Mouse (Mus musculus) limb, embryonic 11.5 days (tissue): ENCODE results near the gene Srd5a3. TPM values are rescaled to one million over a fixed set of nuclear protein-coding genes. Genes with fewer than 3 reads are reported as not detected.

Source experiments
- ATAC-seq: fragments of 200-750 bp; cut with Nextera tagmentation; 2 replicates; pipeline ENCODE4 v1.8.0; 2017; ENCODE audit warnings: low read depth; ENCODE audit not compliant: insufficient number of reproducible peaks, low FRiP score, low TSS enrichment
- DNase-seq: peaks from one replicate; pipeline ENCODE4 v3.0.0-alpha.2; 2015; ENCODE audit warnings: low spot score
- H3K27ac ChIP-seq: fragments of 300-500 bp; sonication (generic); replicated peaks from 2 replicates; pipeline ENCODE4 v1.5.1; 2014; ENCODE audit warnings: low read depth, mild to moderate bottlenecking, low read length
- H3K27me3 ChIP-seq: fragments of 300-500 bp; sonication (generic); 2 replicates; pipeline ENCODE4 v1.6.1; 2014; ENCODE audit warnings: mild to moderate bottlenecking, low read length, mixed read lengths; ENCODE audit not compliant: control insufficient read depth, insufficient read depth
- H3K36me3 ChIP-seq: fragments of 300-500 bp; sonication (generic); 2 replicates; pipeline ENCODE4 v1.6.1; 2014; ENCODE audit warnings: mild to moderate bottlenecking, low read length, moderate library complexity, mixed read lengths; ENCODE audit not compliant: control insufficient read depth, insufficient read depth
- H3K4me1 ChIP-seq: fragments of 300-500 bp; sonication (generic); 2 replicates; pipeline ENCODE4 v1.6.1; 2014; ENCODE audit warnings: low read length, mixed read lengths; ENCODE audit not compliant: control insufficient read depth, insufficient read depth
- H3K4me2 ChIP-seq: fragments of 300-500 bp; sonication (generic); 2 replicates; pipeline ENCODE4 v1.6.1; 2014; ENCODE audit warnings: low read depth, mild to moderate bottlenecking, moderate library complexity; ENCODE audit not compliant: severe bottlenecking
- H3K4me3 ChIP-seq: fragments of 300-500 bp; sonication (generic); 2 replicates; pipeline ENCODE4 v1.5.1; 2014; ENCODE audit warnings: low read depth, low read length
- H3K9ac ChIP-seq: fragments of 300-500 bp; sonication (generic); 2 replicates; pipeline ENCODE4 v1.6.1; 2014; ENCODE audit warnings: mild to moderate bottlenecking, low read length
- H3K9me3 ChIP-seq: fragments of 300-500 bp; sonication (generic); 2 replicates; pipeline ENCODE4 v1.6.1; 2016; ENCODE audit warnings: low read length; ENCODE audit not compliant: control insufficient read depth
- WGBS: fragments of 180-500 bp; shearing (Covaris S2); extraction: QIAGEN DNeasy Blood & Tissue Kit; methylation state at CpG from one replicate; pipeline ENCODE4 v1.1.7; 2014; 5-methylcytosine and 5-hydroxymethylcytosine counted together
- polyA plus RNA-seq: library from polyadenylated mRNA; unstranded; fragments of >200 nt; fragmentation: Nextera tagmentation; extraction: Ambion mirVana; gene quantifications from 2 replicates; pipeline ENCODE4 v1.2.1, GENCODE M21; 2014

Srd5a3 gene
- polyA plus RNA-seq, 1 experiment from 2014 or later = 21.8 TPM

GRCm38 (mm10) chr5:76176841-76177240 lies 36.8 kb downstream of the Srd5a3 start:
- DNase-seq = no peak
- H3K4me3 ChIP-seq = no peak overlapping the region
- no peak overlapping the region for H3K27ac ChIP-seq
- H3K4me2 ChIP-seq = no peak overlapping the region
- WGBS = 83% methylated on average over 11 of the region's 11 CpGs
- no peaks in the 10 kb centered on the region for H3K36me3 ChIP-seq
- ATAC-seq = no peak
- no peaks in the 10 kb centered on the region for H3K27me3 ChIP-seq
- no peaks in the 10 kb centered on the region for H3K4me1 ChIP-seq
- H3K9me3 ChIP-seq = no peaks in the 10 kb centered on the region
- no peak overlapping the region for H3K9ac ChIP-seq

GRCm38 (mm10) chr5:76177664-76178063 lies 37.6 kb downstream of the Srd5a3 start:
- ATAC-seq (no peak), DNase-seq (no peak)
- Histone ChIP-seq H3K4me3 (no peak overlapping the region), H3K27ac (no peak overlapping the region), H3K36me3 (no peaks in the 10 kb centered on the region), H3K4me2 (no peak overlapping the region), H3K9ac (no peak overlapping the region), H3K4me1 (no peaks in the 10 kb centered on the region), H3K9me3 (no peaks in the 10 kb centered on the region), H3K27me3 (no peaks in the 10 kb centered on the region)
- 80% methylated on average over 7 of the region's 7 CpGs for WGBS

- Histone ChIP-seq H3K4me3 (no peak overlapping the region), H3K4me1 (no peaks in the 10 kb centered on the region), H3K4me2 (no peak overlapping the region), H3K36me3 (no peaks in the 10 kb centered on the region), H3K27ac (no peak overlapping the region), H3K9ac (no peak overlapping the region), H3K9me3 (no peaks in the 10 kb centered on the region), H3K27me3 (no peaks in the 10 kb centered on the region)
- WGBS = 97% methylated on average over 5 of the region's 5 CpGs
- ATAC-seq (no peak), DNase-seq (no peak)
Observed at GRCm38 (mm10) chr5:76179171-76179570, 39.1 kb downstream of the Srd5a3 start.

GRCm38 (mm10) chr5:76179791-76180190 lies 39.7 kb downstream of the Srd5a3 start:
- Histone ChIP-seq H3K4me2 (no peak overlapping the region), H3K9ac (no peak overlapping the region), H3K4me1 (no peaks in the 10 kb centered on the region), H3K27me3 (no peaks in the 10 kb centered on the region), H3K36me3 (no peaks in the 10 kb centered on the region), H3K27ac (no peak overlapping the region), H3K4me3 (no peak overlapping the region), H3K9me3 (no peaks in the 10 kb centered on the region)
- WGBS = 85% methylated on average over 5 of the region's 5 CpGs
- DNase-seq (no peak), ATAC-seq (no peak)

- DNase-seq (no peak), ATAC-seq (no peak)
- H3K4me1 ChIP-seq = peaks cover 10% of the 10 kb centered on the region
- no peak overlapping the region for H3K9ac ChIP-seq
- H3K4me3 ChIP-seq = no peak overlapping the region
- no peaks in the 10 kb centered on the region for H3K27me3 ChIP-seq
- 53% methylated on average over 3 of the region's 3 CpGs for WGBS
- H3K9me3 ChIP-seq = no peaks in the 10 kb centered on the region
- no peak overlapping the region for H3K4me2 ChIP-seq
- no peaks in the 10 kb centered on the region for H3K36me3 ChIP-seq
- no peak overlapping the region for H3K27ac ChIP-seq
Observed at GRCm38 (mm10) chr5:76182326-76182725, 42.3 kb downstream of the Srd5a3 start.

GRCm38 (mm10) chr5:76183043-76183749 lies 43.1 kb downstream of the Srd5a3 start:
- Histone ChIP-seq H3K4me1 (peaks cover 10% of the 10 kb centered on the region), H3K27me3 (no peaks in the 10 kb centered on the region), H3K4me2 (peak overlapping the region; percentile 82), H3K36me3 (no peaks in the 10 kb centered on the region), H3K9ac (peak overlapping the region; percentile 94; the same call in 1 of the 2 replicates), H3K27ac (no peak overlapping the region; the same call in 1 of the 2 replicates), H3K9me3 (no peaks in the 10 kb centered on the region), H3K4me3 (peak overlapping the region; percentile 82)
- DNase-seq (no peak), ATAC-seq (no peak)
- 37% methylated on average over 17 of the region's 17 CpGs for WGBS

- peak; percentile 95 for ATAC-seq
- Histone ChIP-seq H3K36me3 (no peaks in the 10 kb centered on the region), H3K9ac (peak within 1 kb of the TSS; percentile 94), H3K27me3 (no peaks in the 10 kb centered on the region), H3K9me3 (no peaks in the 10 kb centered on the region), H3K4me3 (peak within 1 kb of the TSS; percentile 82), H3K27ac (peak within 1 kb of the TSS; percentile 93), H3K4me1 (peaks cover 10% of the 10 kb centered on the region), H3K4me2 (peak within 1 kb of the TSS; percentile 82)
- peak; percentile 95 for DNase-seq
- under 1% methylated on average over 62 of the region's 62 CpGs for WGBS
Observed at GRCm38 (mm10) chr5:76183750-76184261, 43.7 kb downstream of the Srd5a3 start, which contains the start of gene Tmem165. TSS of gene Tmem165 (plus strand) at chr5:76183880.

GRCm38 (mm10) chr5:76184286-76185080 lies 44.4 kb downstream of the Srd5a3 start:
- DNase-seq (peak; percentile 86), ATAC-seq (peak; percentile 85)
- peak overlapping the region; percentile 94 for H3K9ac ChIP-seq
- WGBS = 4% methylated on average over 38 of the region's 38 CpGs
- H3K4me2 ChIP-seq = peak overlapping the region; percentile 82
- H3K27me3 ChIP-seq = no peaks in the 10 kb centered on the region
- H3K4me3 ChIP-seq = peak overlapping the region; percentile 82
- no peaks in the 10 kb centered on the region for H3K36me3 ChIP-seq
- H3K9me3 ChIP-seq = no peaks in the 10 kb centered on the region
- peak overlapping the region; percentile 93 for H3K27ac ChIP-seq
- peaks cover 10% of the 10 kb centered on the region for H3K4me1 ChIP-seq
